Mouse (Mus musculus) spleen, adult 2 months (tissue): ENCODE measurements around the gene Shtn1.

ENCODE experiments used
- CTCF ChIP-seq: fragments of 200-500 bp; IDR thresholded peaks from 2 replicates; pipeline ENCODE4 v1.5.1; 2011; ENCODE audit warnings: mild to moderate bottlenecking, inconsistent platforms; ENCODE audit not compliant: insufficient read depth, insufficient read length, insufficient replicate concordance; ENCODE audit errors: extremely low read depth
- POLR2A ChIP-seq: fragments of 200-500 bp; IDR thresholded peaks from 2 replicates; pipeline ENCODE4 v1.6.1; 2011; ENCODE audit warnings: low read depth, low read length, inconsistent platforms

DNA sequence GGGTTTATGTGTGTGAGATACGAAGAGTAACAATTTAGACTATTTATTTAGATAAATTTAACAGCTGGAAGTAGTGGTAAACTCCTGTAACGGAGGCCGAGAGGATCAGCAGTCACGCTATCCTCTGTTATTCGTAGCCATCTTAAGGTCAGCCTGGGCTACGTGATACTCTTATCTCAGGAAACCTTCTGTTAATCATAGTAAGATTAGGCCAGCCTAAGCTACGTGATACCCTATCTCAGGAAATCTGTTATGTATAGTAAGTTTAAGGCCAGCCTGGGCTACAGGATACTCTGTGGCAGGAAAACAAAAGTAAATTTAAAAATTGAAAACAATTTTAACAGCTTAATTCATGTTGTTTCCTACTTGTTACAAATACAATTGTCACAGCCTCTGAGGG is 129.9 kb downstream of the Shtn1 start:
- TF ChIP-seq CTCF (no peak), POLR2A (no peak)
